Mouse (Mus musculus) olfactory bulb, adult 2 months (tissue): Measurements from ENCODE around the gene Csgalnact2. TPM values are rescaled to one million over a fixed set of nuclear protein-coding genes. Genes with fewer than 3 reads are reported as not detected.

Experiments
- H3K27ac ChIP-seq: fragments of 200-500 bp; 2 replicates; pipeline ENCODE4 v1.5.1; 2012; ENCODE audit warnings: low read depth, low read length; ENCODE audit not compliant: insufficient read depth
- H3K4me1 ChIP-seq: fragments of 200-500 bp; 2 replicates; pipeline ENCODE4 v1.6.1; 2012; ENCODE audit warnings: low read length; ENCODE audit not compliant: control insufficient read depth, insufficient read depth
- H3K4me3 ChIP-seq: fragments of 200-500 bp; 2 replicates; pipeline ENCODE4 v1.5.1; 2012; ENCODE audit warnings: mild to moderate bottlenecking, low read depth, low read length, moderate library complexity; ENCODE audit not compliant: insufficient read depth
- CTCF ChIP-seq: fragments of 200-500 bp; IDR thresholded peaks from 2 replicates; pipeline ENCODE4 v1.5.1; 2012; ENCODE audit warnings: low read depth, mild to moderate bottlenecking, low read length, moderate library complexity; ENCODE audit not compliant: insufficient read depth
- POLR2A ChIP-seq: fragments of 200-500 bp; IDR thresholded peaks from 2 replicates; pipeline ENCODE4 v1.6.1; 2012; ENCODE audit warnings: mild to moderate bottlenecking, low read depth, low read length, moderate library complexity; ENCODE audit not compliant: insufficient read depth
- WGBS: fragments of 180-500 bp; shearing (Covaris S2); methylation state at CpG from one replicate; pipeline ENCODE4 v1.1.7; 2018; 5-methylcytosine and 5-hydroxymethylcytosine counted together
- polyA plus RNA-seq: library from polyadenylated mRNA; stranded (reverse); fragments of >200 nt; gene quantifications from 2 replicates; pipeline ENCODE4 v1.2.4, GENCODE M21; 2012; ENCODE audit warnings: low replicate concordance; ENCODE audit not compliant: missing spikeins, insufficient read depth, insufficient read length

Csgalnact2 gene
- polyA plus RNA-seq, 1 experiment: not detected

DNA sequence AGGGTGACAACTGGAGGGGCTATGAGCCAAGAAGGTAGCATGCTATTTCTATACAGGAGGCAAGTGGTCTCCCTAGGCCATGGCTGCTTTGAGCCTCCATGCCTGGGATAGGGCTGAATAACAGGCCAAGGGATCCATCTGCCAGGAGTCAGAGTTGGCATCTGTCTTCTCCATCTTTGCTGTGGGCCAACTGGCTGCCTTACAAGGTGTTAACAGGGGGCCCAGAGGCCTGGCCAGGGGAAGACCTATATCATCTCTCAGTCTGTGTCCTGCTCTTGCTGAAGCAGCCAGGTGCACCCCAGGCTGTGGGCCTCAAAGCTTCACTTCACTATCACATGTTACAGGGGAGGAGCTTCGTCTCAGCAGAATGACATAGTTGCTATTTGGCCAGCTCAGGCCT, 66.8 kb downstream of the Csgalnact2 start:
- WGBS: 97% methylated on average over 1 of the region's 1 CpGs
- peak overlapping the region; percentile 5; the same call in 1 of the 2 replicates for H3K27ac ChIP-seq

GRCm38 (mm10) chr6:118071416-118071815, 67.5 kb downstream of the Csgalnact2 start:
- H3K4me3 ChIP-seq: no peak overlapping the region
- 32% methylated on average over 3 of the region's 3 CpGs for WGBS
- peaks cover 68% of the 10 kb centered on the region for H3K4me1 ChIP-seq
- TF ChIP-seq POLR2A: no peak
- TF ChIP-seq CTCF: no peak
- H3K27ac ChIP-seq: peak overlapping the region; percentile 81; the same call in 1 of the 2 replicates

More for the DNA sequence above, 66.8 kb downstream of the Csgalnact2 start:
- Histone ChIP-seq H3K4me3 (no peak overlapping the region), H3K4me1 (peaks cover 74% of the 10 kb centered on the region)
- TF ChIP-seq POLR2A: no peak

DNA sequence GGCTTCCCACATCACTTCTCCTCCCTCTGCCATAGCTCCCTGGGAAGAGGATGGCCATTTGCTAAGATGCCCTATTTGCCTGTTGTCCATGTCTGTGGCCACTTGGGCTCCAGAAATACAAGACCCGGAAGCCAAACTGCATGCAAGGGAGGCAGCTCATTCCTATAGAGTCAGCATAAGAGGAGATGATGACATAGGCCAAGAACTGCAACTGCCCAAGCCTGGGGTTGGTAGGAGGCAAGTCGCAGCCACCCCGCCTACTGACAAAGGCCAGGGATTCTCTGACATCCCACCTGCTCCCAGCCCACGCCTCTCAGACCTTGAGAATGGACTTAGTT, 68.0 kb downstream of the Csgalnact2 start:
- peak overlapping the region; percentile 81 for H3K27ac ChIP-seq
- WGBS: 84% methylated on average over 4 of the region's 4 CpGs
- no peak overlapping the region for H3K4me3 ChIP-seq
- H3K4me1 ChIP-seq: peaks cover 68% of the 10 kb centered on the region
- no peak for TF ChIP-seq POLR2A
- TF ChIP-seq CTCF: no peak

GRCm38 (mm10) chr6:118070321-118071012, 68.5 kb downstream of the Csgalnact2 start:
- Histone ChIP-seq H3K4me1 (peaks cover 68% of the 10 kb centered on the region), H3K27ac (peak overlapping the region; percentile 81), H3K4me3 (no peak overlapping the region)
- 48% methylated on average over 5 of the region's 5 CpGs for WGBS
- TF ChIP-seq POLR2A (no peak), CTCF (no peak)

DNA sequence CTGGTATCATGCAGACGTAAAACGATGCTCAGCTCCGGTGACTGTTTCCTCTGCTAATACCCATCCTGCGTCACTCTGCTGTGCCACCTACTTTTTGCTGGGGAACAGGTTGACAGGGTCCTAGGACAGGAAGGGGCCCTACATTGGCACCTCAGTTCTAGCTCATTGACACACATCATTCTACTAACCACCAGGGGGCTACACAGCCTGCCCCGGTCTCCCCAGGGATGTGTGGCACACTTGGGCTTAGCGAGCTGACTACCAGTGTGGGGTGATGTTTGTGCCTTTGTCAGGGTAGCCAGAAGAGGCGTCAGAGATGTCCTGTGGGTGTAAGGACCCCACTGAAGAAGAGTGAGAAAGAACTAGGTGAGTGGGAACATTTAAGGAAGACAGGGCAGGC, 71.2 kb downstream of the Csgalnact2 start:
- H3K4me3 ChIP-seq: peak overlapping the region; percentile 3; the same call in 1 of the 2 replicates
- no peak for TF ChIP-seq CTCF
- no peak for TF ChIP-seq POLR2A
- peak overlapping the region; percentile 89 for H3K27ac ChIP-seq
- 36% methylated on average over 7 of the region's 7 CpGs for WGBS
- H3K4me1 ChIP-seq: peaks cover 56% of the 10 kb centered on the region

DNA sequence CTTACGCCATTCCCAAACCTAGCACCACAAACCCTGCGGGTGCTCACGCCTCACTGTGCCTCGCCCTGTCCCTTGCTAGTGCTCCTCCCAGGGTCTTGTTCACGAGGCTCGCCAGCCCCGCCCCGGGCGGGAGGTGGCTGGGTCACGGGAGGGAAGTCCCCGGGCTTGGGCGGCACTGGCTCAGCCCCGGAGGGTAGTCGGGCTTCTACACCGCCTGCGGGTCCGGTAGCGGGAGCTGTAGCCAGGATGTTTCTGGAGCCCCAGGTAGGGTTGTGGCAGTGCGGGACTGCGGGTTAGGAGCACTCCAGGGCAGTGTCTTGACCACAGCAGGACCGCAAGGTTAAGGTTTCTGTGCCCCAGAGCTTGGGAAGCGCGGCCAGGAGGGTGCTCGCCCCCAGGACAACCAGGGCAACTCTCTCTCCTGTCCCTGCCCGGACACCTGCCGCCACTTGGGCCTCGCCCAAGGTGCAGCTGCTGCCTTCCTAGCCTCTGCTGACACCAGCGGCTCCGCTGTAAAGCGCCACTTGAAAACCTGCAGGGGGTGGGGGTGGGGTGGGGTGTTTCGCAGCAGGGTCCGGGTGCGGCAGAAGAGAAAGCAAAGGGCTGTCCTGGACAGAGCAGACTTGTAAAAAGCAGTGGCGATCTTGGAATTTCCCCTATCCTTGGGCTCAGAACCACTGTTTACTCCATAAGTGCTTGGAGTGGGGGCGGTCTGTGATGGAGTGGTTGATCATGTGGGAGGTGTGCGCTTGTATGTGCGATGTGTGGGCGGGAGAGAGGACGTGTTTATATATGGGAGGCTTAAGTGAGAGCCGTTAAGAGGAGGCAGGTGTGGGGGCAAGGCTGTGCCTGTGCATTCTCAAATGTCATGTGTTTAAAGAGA, 72.5 kb downstream of the Csgalnact2 start:
- TF ChIP-seq POLR2A (no peak), CTCF (no peak)
- 2% methylated on average over 40 of the region's 40 CpGs for WGBS
- peaks cover 49% of the 10 kb centered on the region for H3K4me1 ChIP-seq
- peak overlapping the region; percentile 92 for H3K27ac ChIP-seq
- peak overlapping the region; percentile 59 for H3K4me3 ChIP-seq

- TF ChIP-seq POLR2A: no peak
- no peak for TF ChIP-seq CTCF
- Histone ChIP-seq H3K27ac (peak overlapping the region; percentile 92), H3K4me1 (peaks cover 43% of the 10 kb centered on the region), H3K4me3 (peak overlapping the region; percentile 59)
- under 1% methylated on average over 12 of the region's 12 CpGs for WGBS
Measured at GRCm38 (mm10) chr6:118065837-118066198, 73.1 kb downstream of the Csgalnact2 start.

DNA sequence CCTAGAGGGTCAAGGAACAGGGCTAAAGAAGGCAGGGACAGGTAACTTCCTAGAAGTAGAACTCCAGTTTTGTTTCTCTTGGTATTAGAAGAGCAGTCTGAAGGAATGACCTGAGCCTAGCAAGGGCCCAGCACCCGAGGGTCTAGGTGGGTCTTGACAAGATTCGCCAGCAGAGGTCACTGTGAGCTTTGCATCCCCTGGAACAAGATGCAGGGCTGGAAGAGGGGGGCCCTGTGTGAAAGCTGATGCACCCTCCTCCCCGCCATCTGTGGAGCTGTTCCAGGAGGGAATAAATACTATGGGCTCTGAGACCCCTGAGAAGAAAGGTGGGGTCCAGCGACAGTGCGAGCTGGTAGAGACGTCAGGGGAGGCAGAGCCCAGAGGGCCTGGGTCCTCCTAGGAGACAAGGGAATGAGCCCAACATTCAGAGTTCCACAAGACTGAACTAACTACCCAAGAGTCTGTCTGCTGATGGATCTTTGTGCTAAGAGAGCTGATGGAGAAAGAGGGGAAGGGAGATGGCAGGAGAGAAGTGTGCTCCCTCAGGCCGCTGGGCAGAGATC, 73.9 kb downstream of the Csgalnact2 start:
- WGBS: 10% methylated on average over 7 of the region's 7 CpGs
- H3K27ac ChIP-seq: peak overlapping the region; percentile 73
- H3K4me1 ChIP-seq: peaks cover 36% of the 10 kb centered on the region
- no peak overlapping the region for H3K4me3 ChIP-seq
- TF ChIP-seq CTCF: peak; percentile 58; the same call in 1 of the 2 replicates
- TF ChIP-seq POLR2A: no peak

- 58% methylated on average over 5 of the region's 5 CpGs for WGBS
- Histone ChIP-seq H3K4me1 (peaks cover 31% of the 10 kb centered on the region), H3K27ac (no peak overlapping the region), H3K4me3 (no peak overlapping the region)
- TF ChIP-seq POLR2A (no peak), CTCF (no peak)
Measured at GRCm38 (mm10) chr6:118063266-118063665, 75.7 kb downstream of the Csgalnact2 start.
